Mouse (Mus musculus): ENCODE results near the gene Pgap2.
"Not testable (repeated sequence)": the region's sequence is repeated elsewhere in the genome, so short reads cannot be mapped to it uniquely, and the experiment has no call there.

The Pgap2 gene

DNA sequence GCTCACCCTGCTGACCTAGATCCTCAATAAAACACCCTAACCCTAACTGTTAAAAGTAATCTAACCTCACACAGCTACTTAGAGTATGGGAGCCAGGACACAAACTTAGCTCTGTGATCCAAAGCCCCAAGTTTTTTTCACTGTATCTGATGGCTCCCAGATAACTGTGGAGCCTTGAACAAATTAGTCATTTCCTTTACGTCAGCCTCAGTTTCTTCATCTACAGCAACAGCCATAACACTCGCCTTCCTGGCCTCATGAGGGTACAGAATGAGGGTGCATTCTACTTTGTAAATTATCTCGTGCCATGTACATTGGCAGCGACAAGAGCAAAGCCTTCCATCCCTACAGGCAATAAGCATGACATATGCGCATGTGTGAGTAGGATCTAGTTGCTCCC is 32.4 kb downstream of the Pgap2 start:
- no peak for DNase-seq (ENCODE audit: low spot score in 2 of 2)

DNA sequence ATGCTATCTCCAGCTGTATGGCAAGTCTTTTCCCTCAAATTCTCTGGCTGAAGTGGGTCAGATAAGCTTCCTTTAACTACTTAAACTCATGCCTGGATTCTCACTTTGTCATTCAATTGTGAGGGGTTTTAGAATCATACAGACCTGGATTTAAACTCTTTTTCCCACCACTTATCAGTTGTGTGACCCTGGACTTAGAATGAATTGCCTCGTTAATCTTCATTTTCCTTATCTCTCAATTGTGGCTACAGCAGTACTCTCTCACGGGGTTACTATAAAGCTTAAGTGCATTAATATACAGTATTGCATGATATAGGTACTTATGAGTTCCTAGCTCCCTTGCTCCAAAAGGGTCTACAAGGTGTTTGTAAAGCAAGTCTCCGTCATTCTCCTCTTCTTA is 32.9 kb downstream of the Pgap2 start:
- DNase-seq (ENCODE audit: low spot score in 2 of 2) = no peak

DNA sequence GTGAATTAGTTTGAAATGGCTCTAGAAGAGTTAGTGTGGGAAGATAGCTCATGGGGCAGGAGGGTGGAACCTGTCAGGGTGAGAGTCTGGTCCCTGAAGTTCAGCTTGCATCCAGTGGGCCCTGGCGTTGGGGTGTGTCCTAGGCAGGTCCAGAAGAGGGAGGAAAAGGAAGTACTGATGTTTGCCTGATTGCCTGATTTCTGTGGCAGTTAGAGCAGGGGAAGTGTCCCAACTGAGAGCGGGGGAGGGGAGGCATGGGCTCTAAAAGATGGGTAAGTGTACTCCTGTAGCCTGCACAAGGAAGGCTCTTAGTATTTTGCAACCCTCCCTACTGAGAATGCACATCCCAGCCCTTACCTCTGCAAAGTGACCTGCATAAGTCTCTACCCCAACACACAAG is 33.9 kb downstream of the Pgap2 start:
- no peak for DNase-seq (ENCODE audit: low spot score in 2 of 2)

DNA sequence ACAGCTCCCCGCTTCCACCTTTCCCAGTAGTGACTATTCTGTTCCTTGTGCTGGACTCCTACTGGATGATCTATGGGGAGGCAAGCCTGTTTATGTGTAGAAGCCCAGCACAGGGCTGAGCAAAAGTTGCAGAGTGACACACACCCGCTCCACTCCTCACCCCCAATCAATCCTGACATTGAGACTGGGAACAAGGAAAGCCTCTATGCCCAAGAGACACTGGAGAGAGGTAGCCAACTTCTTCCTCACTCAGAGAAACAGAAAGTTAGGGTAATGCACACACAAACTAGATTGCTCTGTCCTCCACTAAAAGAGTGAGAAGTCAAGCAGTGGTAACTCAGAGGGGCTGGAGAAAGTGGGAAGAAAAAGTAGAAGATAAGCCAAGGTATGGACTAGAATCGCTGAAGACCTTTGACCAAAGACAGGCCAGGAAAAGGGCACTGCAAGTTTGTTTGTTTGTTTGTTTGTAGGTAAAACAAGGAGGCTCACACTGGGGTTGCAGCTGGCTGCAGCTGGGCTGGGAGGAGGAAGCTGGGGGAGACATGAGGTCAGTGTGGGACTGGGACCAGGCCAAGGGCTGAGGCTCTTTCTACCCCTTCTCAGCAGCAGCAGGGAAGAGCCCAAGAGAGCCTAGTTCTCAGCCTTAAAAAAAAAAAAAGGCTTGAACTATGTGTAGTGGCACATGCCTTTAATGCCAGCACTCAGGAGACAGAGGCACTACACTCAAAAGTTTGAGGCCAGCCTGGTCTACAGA is 35.0 kb downstream of the Pgap2 start:
- no peak for DNase-seq (ENCODE audit: low spot score in 2 of 2)

DNA sequence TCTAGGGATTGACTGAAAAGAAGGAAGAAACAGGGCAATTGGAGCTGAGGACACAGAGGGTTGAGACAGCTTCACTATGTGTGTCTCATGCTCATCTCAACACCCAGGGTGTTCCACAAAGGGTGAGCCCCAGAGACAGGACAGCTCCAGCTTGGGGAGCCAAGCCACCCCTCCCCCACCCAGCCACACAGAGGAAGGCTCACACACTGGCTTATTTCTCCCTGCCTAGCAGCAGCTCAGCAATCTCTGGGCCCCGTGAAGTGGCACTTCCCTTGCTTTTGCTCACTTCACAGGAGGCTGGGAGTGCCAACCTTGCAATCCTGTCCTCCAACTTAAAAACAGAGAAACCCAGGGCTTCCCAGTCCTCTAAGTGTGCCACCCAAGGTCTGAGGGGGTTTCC is 35.8 kb downstream of the Pgap2 start:
- DNase-seq (ENCODE audit: low spot score in 2 of 2) = no peak

DNA sequence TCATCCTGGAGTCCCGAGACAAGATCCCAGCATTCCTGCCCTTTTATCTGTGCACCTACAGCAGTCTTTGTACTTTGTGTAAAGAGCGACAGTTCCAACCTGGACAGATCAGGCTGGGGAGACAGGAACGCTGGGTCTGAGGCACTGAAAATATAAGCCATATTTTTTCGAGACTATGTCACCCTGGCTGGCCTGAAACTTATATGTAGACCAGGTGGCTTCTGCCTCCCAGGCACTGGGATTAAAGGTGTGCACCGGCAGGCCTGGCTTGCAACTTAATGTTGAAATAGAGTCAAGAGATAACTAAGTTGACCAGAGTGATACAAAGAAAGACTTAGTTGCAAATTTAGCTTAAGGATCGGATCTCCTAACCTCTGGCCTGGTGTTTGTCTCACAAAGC is 36.3 kb downstream of the Pgap2 start:
- DNase-seq (ENCODE audit: low spot score in 2 of 2) = no peak

DNA sequence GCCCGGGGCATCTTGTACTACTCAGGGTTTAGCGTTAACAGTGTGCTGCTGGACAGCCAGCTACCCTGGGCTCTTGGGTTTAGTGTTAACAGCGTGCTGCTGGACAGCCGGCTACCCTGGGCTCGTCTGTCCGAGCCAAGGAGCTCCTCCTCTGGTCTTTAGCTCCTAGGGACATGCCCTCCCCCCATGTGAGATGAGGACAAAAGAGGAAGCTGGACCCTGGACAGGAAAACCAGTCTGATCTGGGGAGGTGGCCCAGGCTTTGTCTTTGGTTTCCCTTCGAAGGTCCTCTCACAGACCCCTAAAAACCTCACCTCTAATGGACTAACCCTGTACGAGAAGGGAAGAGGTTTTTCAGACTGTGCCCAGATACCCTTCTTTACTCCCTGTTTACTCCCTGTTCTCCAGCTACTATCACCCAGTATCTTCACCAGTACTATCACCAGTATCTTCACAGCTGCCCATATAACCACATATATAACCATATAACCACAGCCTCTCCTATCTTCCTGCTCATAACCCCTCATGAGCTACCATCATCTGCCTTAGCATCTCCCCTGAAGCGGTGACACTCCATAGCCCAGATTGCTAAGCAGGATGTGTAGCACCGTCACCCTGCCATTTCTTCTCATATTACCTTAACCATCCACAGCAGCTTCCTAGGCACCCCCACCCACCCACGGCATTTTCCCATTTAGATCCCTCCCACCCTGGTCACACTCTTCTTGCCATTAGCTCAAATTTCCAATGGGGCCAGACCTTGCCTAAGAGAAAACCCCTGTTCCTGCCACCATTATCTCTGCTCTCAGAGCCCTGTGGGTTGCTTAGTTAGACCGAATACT is 37.2 kb downstream of the Pgap2 start:
- DNase-seq (ENCODE audit: low spot score in 2 of 2) = no peak

GRCm38 (mm10) chr7:102248691-102249404 is 38.8 kb downstream of the Pgap2 start:
- no peak for DNase-seq (ENCODE audit: low spot score in 2 of 2)

DNA sequence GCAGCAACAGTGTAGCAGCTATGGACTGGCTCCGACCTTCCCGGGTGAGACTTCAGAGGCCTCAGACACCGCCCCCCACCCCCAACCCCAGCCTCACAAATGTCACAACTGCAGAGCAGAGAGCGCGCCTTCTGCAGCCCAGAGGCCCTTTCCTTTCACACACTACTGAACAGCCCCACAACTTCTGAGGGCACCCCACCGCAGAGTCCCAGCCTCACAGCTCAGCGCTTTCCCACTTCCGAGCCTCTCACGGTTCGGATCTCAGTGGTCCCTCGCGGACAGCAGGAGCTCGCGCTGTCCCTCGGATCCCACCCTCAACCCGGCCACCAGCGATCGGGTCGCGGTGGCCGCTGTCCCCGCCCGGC is 39.5 kb downstream of the Pgap2 start:
- DNase-seq (ENCODE audit: low spot score in 2 of 2) = no peak

DNA sequence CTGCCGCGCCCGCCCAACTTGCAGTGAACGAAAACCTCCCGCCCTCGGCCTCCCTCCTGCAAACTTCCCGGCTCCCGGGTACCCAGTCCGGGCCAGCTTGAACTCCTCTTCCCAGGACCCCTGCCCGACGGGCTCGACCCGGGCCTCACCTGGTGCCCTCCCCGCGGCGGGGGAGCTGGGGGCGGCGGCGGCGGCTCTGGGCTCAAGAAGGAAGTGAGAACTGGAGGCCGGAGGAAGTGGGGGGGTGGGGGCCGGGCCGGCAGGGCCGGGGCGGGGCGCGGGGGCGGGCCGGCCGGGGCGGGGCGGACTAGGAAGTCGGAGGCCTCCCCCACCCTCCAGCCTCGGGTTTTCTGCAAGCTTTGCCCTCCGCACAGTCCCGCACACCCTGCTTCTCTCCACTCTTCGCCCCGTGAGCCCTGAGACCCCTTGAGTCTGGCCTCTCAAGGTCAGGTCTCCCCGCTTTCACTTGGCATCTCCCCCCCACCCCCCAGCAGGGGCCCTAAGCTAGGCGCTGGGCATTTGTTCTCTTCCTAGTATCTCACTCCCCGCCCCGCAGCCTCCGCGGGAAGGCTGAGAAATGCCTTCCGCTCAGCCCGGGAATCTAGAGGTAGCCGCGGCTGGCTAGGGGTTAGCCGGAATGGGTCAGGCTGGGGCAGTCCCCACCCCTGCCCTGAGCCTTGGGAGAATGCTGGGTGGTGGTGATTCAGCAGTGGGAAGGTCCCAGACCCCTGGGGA is 40.1 kb downstream of the Pgap2 start:
- DNase-seq (ENCODE audit: low spot score in 2 of 2) = peak; percentile 74 to 75

- DNase-seq (ENCODE audit: low spot score in 2 of 2) = peak; percentile 90 to 92
These were observed 40.7 kb downstream of the Pgap2 start for GRCm38 (mm10) chr7:102250631-102251214.

DNA sequence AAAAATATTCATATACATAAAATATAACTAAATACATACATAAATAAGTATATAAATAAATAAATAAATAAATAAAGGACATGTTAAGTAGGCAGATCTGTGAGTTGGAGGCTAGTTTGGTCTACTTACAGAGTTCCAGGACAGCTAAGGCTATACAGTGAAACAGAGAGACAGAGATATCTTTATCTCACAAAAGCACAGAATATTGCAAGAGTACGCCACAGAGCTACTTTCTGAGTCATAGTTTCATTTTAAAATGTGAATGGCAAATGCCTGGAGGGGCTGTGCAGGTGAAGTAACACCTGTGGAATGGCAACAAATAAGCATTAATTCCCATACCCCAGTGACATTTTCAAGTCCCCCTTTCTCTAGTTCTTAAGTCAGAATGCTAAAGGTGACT is 43.6 kb downstream of the Pgap2 start:
- no peak for DNase-seq (ENCODE audit: low spot score in 2 of 2)

GRCm38 (mm10) chr7:102255954-102256353 is 45.9 kb downstream of the Pgap2 start, which contains the start of gene Rhog:
TSS of gene Rhog (minus strand) at chr7:102256054.
- DNase-seq (ENCODE audit: low spot score in 2 of 2) = no peak

DNA sequence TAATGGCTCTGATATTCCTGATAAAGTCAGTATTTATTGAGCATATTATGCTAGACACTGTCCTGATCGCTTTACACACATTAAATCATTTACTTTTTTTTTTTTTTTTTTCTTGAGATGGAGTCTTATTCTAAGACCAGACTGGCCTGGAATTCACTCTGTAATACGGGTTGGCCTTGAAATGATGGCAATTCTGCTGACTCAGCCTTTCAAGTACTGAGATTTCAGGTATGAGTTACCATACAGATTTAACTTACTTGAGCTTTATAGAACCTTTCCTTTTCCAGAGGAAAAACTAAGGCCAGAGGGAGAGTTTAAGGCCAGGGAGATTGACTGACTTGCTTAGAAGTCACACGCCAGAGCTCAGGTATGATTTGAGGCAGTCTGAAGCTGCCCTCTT is 46.6 kb downstream of the Pgap2 start:
- DNase-seq (ENCODE audit: low spot score in 2 of 2) = no peak

GRCm38 (mm10) chr7:102258189-102258588 is 48.2 kb downstream of the Pgap2 start:
- DNase-seq (ENCODE audit: low spot score in 2 of 2) = peak; percentile 56 to 87

GRCm38 (mm10) chr7:102258753-102259152 is 48.7 kb downstream of the Pgap2 start:
- no peak for DNase-seq (ENCODE audit: low spot score in 2 of 2)

GRCm38 (mm10) chr7:102259716-102260479 is 49.9 kb downstream of the Pgap2 start:
- DNase-seq (ENCODE audit: low spot score in 2 of 2) = no peak

DNA sequence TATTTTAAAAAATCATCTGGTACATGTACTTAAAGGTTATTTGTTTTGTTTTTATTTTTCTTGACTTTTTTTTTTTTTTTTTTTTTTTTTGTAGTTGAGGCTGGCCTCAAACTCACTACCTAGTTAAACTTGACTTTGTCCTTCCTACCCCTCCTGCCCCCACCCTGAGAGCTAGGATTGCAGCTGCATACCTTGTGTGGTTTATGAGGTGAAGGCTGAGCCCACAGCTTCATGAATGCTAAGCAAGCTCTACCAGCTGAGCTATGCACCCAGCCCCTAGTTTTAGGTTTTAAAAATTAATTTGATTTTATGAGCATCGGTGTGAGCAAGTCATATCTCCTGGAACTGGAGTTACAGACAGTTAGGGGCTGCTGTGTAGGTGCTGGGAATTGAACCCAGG is 50.5 kb downstream of the Pgap2 start:
- no peak for DNase-seq (ENCODE audit: low spot score in 2 of 2)

- no peak for DNase-seq (ENCODE audit: low spot score in 2 of 2)
These were observed 53.0 kb downstream of the Pgap2 start for GRCm38 (mm10) chr7:102263020-102263419.

GRCm38 (mm10) chr7:102266021-102266400 is 56.0 kb downstream of the Pgap2 start:
- DNase-seq (ENCODE audit: low spot score in 2 of 2) = not testable (repeated sequence)

Data from urinary bladder, postnatal 4 days (tissue).